Mouse (Mus musculus) lung, postnatal 0 days (tissue): ENCODE data around the gene Eml6. TPM values are rescaled to one million over a fixed set of nuclear protein-coding genes. Genes with fewer than 3 reads are reported as not detected.

Experiments
- ATAC-seq: fragments of 200-750 bp; cut with Nextera tagmentation; 2 replicates; pipeline ENCODE4 v1.8.0; 2017; ENCODE audit warnings: moderate library complexity
- DNase-seq: peaks from one replicate; pipeline ENCODE4 v3.0.0-alpha.2; 2016; ENCODE audit warnings: low spot score
- H3K27ac ChIP-seq: fragments of 300-500 bp; sonication (generic); 2 replicates; pipeline ENCODE4 v1.5.1; 2014; ENCODE audit warnings: antibody characterized with exemption, mild to moderate bottlenecking, low read length, mixed read lengths
- H3K27me3 ChIP-seq: fragments of 300-500 bp; sonication (generic); replicated peaks from 2 replicates; pipeline ENCODE4 v1.6.1; 2014; ENCODE audit warnings: low read length, mixed read lengths; ENCODE audit not compliant: insufficient read depth
- H3K36me3 ChIP-seq: fragments of 300-500 bp; sonication (generic); 2 replicates; pipeline ENCODE4 v1.6.1; 2014; ENCODE audit warnings: low read length, mixed read lengths; ENCODE audit not compliant: insufficient read depth
- H3K4me1 ChIP-seq: fragments of 300-500 bp; sonication (generic); 2 replicates; pipeline ENCODE4 v1.6.1; 2014; ENCODE audit warnings: antibody characterized with exemption, low read depth, low read length, mixed read lengths; ENCODE audit not compliant: insufficient read depth
- H3K4me2 ChIP-seq: fragments of 300-500 bp; sonication (generic); replicated peaks from 2 replicates; pipeline ENCODE4 v1.6.1; 2014; ENCODE audit warnings: low read depth, mild to moderate bottlenecking, low read length, moderate library complexity, mixed read lengths
- H3K4me3 ChIP-seq: fragments of 300-500 bp; sonication (generic); 2 replicates; pipeline ENCODE4 v1.5.1; 2014; ENCODE audit warnings: low read depth, low read length
- H3K9ac ChIP-seq: fragments of 300-500 bp; sonication (generic); replicated peaks from 2 replicates; pipeline ENCODE4 v1.6.1; 2014; ENCODE audit warnings: low read depth, mild to moderate bottlenecking
- H3K9me3 ChIP-seq: fragments of 300-500 bp; sonication (generic); 2 replicates; pipeline ENCODE4 v1.6.1; 2016; ENCODE audit warnings: low read length, mixed read lengths
- CTCF ChIP-seq: IDR thresholded peaks from 2 replicates; pipeline ENCODE4 v1.5.1; 2016; ENCODE audit warnings: antibody characterized with exemption, mild to moderate bottlenecking
- EP300 ChIP-seq: IDR thresholded peaks from 2 replicates; pipeline ENCODE4 v1.6.1; 2016; ENCODE audit warnings: antibody characterized with exemption, mild to moderate bottlenecking, control low read depth
- WGBS: fragments of 180-500 bp; shearing (Covaris S2); extraction: QIAGEN DNeasy Blood & Tissue Kit; methylation state at CpG from one replicate; pipeline ENCODE4 v1.1.7; 2014; 5-methylcytosine and 5-hydroxymethylcytosine counted together
- polyA plus RNA-seq: library from polyadenylated mRNA; unstranded; fragments of >200 nt; fragmentation: Nextera tagmentation; extraction: Ambion mirVana; gene quantifications from 2 replicates; pipeline ENCODE4 v1.2.1, GENCODE M21; 2015

Gene Eml6
- polyA plus RNA-seq, 1 experiment from 2014 or later, result 0.39 TPM

DNA sequence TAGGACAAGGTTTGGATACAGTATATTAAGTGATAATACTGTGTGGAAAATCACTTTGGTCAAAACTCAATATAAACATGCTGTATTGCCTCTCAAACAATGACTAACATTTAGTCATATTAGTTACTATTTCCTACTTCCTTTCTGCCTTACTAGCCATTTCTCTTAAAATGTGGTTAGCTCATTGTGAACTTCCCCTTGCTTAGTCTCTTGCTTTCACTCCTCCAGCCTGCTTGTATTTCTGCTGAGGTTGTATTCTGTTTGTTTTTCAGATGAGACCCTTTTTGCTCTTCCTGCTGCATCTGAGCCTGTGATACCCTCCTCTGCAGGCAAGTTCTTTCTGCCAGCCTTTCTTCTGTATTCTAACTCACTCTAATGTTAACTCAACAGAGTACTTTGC lies 320.6 kb downstream of the Eml6 start:
- Histone ChIP-seq H3K36me3 (peaks cover 7% of the 10 kb centered on the region; the same call in 1 of the 2 replicates), H3K27ac (no peak overlapping the region), H3K9me3 (no peaks in the 10 kb centered on the region), H3K4me3 (no peak overlapping the region), H3K4me1 (no peaks in the 10 kb centered on the region), H3K9ac (no peak overlapping the region), H3K4me2 (no peak overlapping the region), H3K27me3 (no peaks in the 10 kb centered on the region)
- DNase-seq, result no peak
- no peak for TF ChIP-seq CTCF
- no peak for TF ChIP-seq EP300
- no peak for ATAC-seq

- no peak for ATAC-seq
- Histone ChIP-seq H3K9me3 (no peaks in the 10 kb centered on the region), H3K9ac (no peak overlapping the region), H3K4me1 (no peaks in the 10 kb centered on the region), H3K27ac (no peak overlapping the region), H3K4me2 (no peak overlapping the region), H3K36me3 (peaks cover 7% of the 10 kb centered on the region; the same call in 1 of the 2 replicates), H3K4me3 (no peak overlapping the region), H3K27me3 (no peaks in the 10 kb centered on the region)
- TF ChIP-seq EP300, result no peak
- TF ChIP-seq CTCF, result no peak
- no peak for DNase-seq
- 83% methylated on average over 3 of the region's 3 CpGs for WGBS
These were observed 323.1 kb downstream of the Eml6 start for GRCm38 (mm10) chr11:29702721-29703120.

GRCm38 (mm10) chr11:29694754-29695153 lies 331.1 kb downstream of the Eml6 start:
- H3K9me3 ChIP-seq, result no peaks in the 10 kb centered on the region
- H3K27ac ChIP-seq, result no peak overlapping the region
- no peaks in the 10 kb centered on the region for H3K27me3 ChIP-seq
- H3K36me3 ChIP-seq, result no peaks in the 10 kb centered on the region
- no peak overlapping the region for H3K9ac ChIP-seq
- H3K4me2 ChIP-seq, result no peak overlapping the region
- H3K4me3 ChIP-seq, result no peak overlapping the region
- DNase-seq, result no peak
- H3K4me1 ChIP-seq, result no peaks in the 10 kb centered on the region
- TF ChIP-seq EP300, result no peak
- no peak for TF ChIP-seq CTCF
- ATAC-seq, result no peak

GRCm38 (mm10) chr11:29693576-29694410 lies 332.0 kb downstream of the Eml6 start:
- no peaks in the 10 kb centered on the region for H3K36me3 ChIP-seq
- TF ChIP-seq CTCF (peak; percentile 79), EP300 (no peak)
- H3K9me3 ChIP-seq, result no peaks in the 10 kb centered on the region
- peak; percentile 93 for DNase-seq
- H3K4me1 ChIP-seq, result no peaks in the 10 kb centered on the region
- peak overlapping the region; percentile 98 for H3K4me3 ChIP-seq
- WGBS, result under 1% methylated on average over 48 of the region's 53 CpGs
- H3K27ac ChIP-seq, result peak overlapping the region; percentile 97
- no peaks in the 10 kb centered on the region for H3K27me3 ChIP-seq
- peak overlapping the region; percentile 87 for H3K9ac ChIP-seq
- peak; percentile 68 for ATAC-seq
- peak overlapping the region; percentile 65 for H3K4me2 ChIP-seq

Other genes with a start within 250 kb of the Eml6 start
- gene 4931440F15Rik, start 200.4 kb downstream of the Eml6 start, polyA plus RNA-seq, result 0.04 and 0.07 TPM in 2 replicates
- gene Sptbn1, start 242.1 kb upstream of the Eml6 start, polyA plus RNA-seq, result 220 and 256 TPM in 2 replicates